8 mouse cellular contexts compared by ENCODE assay signal in genomic region chr10:117745570-117746296, GRCm38 (mm10). TPM values are rescaled to one million over a fixed set of nuclear protein-coding genes. Genes with fewer than 3 reads are reported as not detected.
DNase-seq lines count a peak whose midpoint lies in the region; ATAC-seq and TF ChIP-seq lines count a peak whose summit lies in the region.
"Not testable (repeated sequence)": the region's sequence is repeated elsewhere in the genome, so short reads cannot be mapped to it uniquely, and the experiment has no call there.

No protein-coding gene starts in this region.

- peak; percentile 16; the same call in 1 of the 2 replicates for ATAC-seq in embryonic facial prominence, embryonic 13.5 days (ENCODE audit: insufficient number of reproducible peaks, insufficient read depth, low FRiP score, low TSS enrichment, low read depth)
- ATAC-seq in heart, embryonic 11.5 days (replicated peaks; ENCODE audit: insufficient number of reproducible peaks, low FRiP score, low TSS enrichment), result peak; percentile 23; the same call in 1 of the 2 replicates
- peak; percentile 38 for ATAC-seq in intestine, embryonic 16.5 days
- peak; percentile 37 for ATAC-seq in liver, embryonic 11.5 days (replicated peaks; ENCODE audit: low FRiP score)
- peak; percentile 38 for ATAC-seq in midbrain, embryonic 14.5 days (ENCODE audit: low FRiP score, low TSS enrichment)

- H3K27me3 ChIP-seq in embryonic facial prominence, embryonic 13.5 days; heart, embryonic 11.5 days (ENCODE audit: control insufficient read depth, insufficient read depth, low read length); intestine, embryonic 16.5 days (replicated peaks; ENCODE audit: control insufficient read depth, insufficient read depth, low read length); liver, embryonic 11.5 days (replicated peaks; ENCODE audit: control insufficient read depth, insufficient read depth, low read length); midbrain, embryonic 14.5 days (ENCODE audit: control insufficient read depth, insufficient read depth, low read length); spleen, adult 2 months (ENCODE audit: control insufficient read depth, insufficient read depth, low read length): not testable (repeated sequence)

- H3K27ac ChIP-seq in embryonic facial prominence, embryonic 13.5 days, result peak overlapping the region; percentile 66; the same call in 1 of the 2 replicates
- H3K27ac ChIP-seq in heart, embryonic 11.5 days (ENCODE audit: low read depth, low read length); intestine, embryonic 16.5 days (ENCODE audit: low read length); liver, embryonic 11.5 days (ENCODE audit: low read depth, low read length); spleen, adult 2 months (ENCODE audit: insufficient read depth, low read length): not testable (repeated sequence)
- peak overlapping the region; percentile 32; the same call in 1 of the 2 replicates for H3K27ac ChIP-seq in midbrain, embryonic 14.5 days (replicated peaks; ENCODE audit: low read depth, low read length)

- H3K9ac ChIP-seq in embryonic facial prominence, embryonic 13.5 days, result peak overlapping the region; percentile 77
- H3K9ac ChIP-seq in heart, embryonic 11.5 days (ENCODE audit: low read depth, low read length), result peak overlapping the region; percentile 76
- H3K9ac ChIP-seq in intestine, embryonic 16.5 days (ENCODE audit: low read depth, low read length), result peak overlapping the region; percentile 71
- peak overlapping the region; percentile 58 for H3K9ac ChIP-seq in liver, embryonic 11.5 days (ENCODE audit: low read depth, low read length)
- H3K9ac ChIP-seq in midbrain, embryonic 14.5 days (replicated peaks; ENCODE audit: low read length), result peak overlapping the region; percentile 70

- H3K4me1 ChIP-seq in embryonic facial prominence, embryonic 13.5 days, result peaks cover 31% of the 10 kb centered on the region
- not testable (repeated sequence) for H3K4me1 ChIP-seq in heart, embryonic 11.5 days (ENCODE audit: control insufficient read depth, insufficient read depth, low read length); intestine, embryonic 16.5 days (ENCODE audit: control insufficient read depth, insufficient read depth, low read length); liver, embryonic 11.5 days (replicated peaks; ENCODE audit: control insufficient read depth, insufficient read depth, low read length); spleen, adult 2 months (ENCODE audit: control insufficient read depth, insufficient read depth, insufficient read length)
- H3K4me1 ChIP-seq in midbrain, embryonic 14.5 days (ENCODE audit: control insufficient read depth, insufficient read depth, low read length), result peaks cover 19% of the 10 kb centered on the region

- H3K36me3 ChIP-seq in embryonic facial prominence, embryonic 13.5 days, result peaks cover 29% of the 10 kb centered on the region
- not testable (repeated sequence) for H3K36me3 ChIP-seq in heart, embryonic 11.5 days (ENCODE audit: control insufficient read depth, insufficient read depth, low read length); spleen, adult 2 months (ENCODE audit: control insufficient read depth, insufficient read depth, low read length)
- peaks cover 12% of the 10 kb centered on the region for H3K36me3 ChIP-seq in intestine, embryonic 16.5 days (ENCODE audit: control insufficient read depth, insufficient read depth, low read length)
- H3K36me3 ChIP-seq in liver, embryonic 11.5 days (ENCODE audit: control insufficient read depth, insufficient read depth, low read length), result peaks cover 16% of the 10 kb centered on the region
- H3K36me3 ChIP-seq in midbrain, embryonic 14.5 days (ENCODE audit: control insufficient read depth, insufficient read depth, low read length), result peaks cover 20% of the 10 kb centered on the region

- H3K9me3 ChIP-seq in embryonic facial prominence, embryonic 13.5 days; heart, embryonic 11.5 days (replicated peaks; ENCODE audit: control insufficient read depth, low read length); intestine, embryonic 16.5 days (ENCODE audit: control insufficient read depth, low read length); liver, embryonic 11.5 days (ENCODE audit: control insufficient read depth, low read length); midbrain, embryonic 14.5 days (ENCODE audit: control insufficient read depth, low read length): not testable (repeated sequence)

- not testable (repeated sequence) for TF ChIP-seq CTCF in brain, embryonic 14.5 days (IDR thresholded peaks at IDR 0.05; ENCODE audit: borderline replicate concordance, extremely low read depth, insufficient read depth, insufficient read length); spleen, adult 2 months (IDR thresholded peaks at IDR 0.05; ENCODE audit: extremely low read depth, insufficient read depth, insufficient read length, insufficient replicate concordance)

- not testable (repeated sequence) for TF ChIP-seq POLR2A in brain, embryonic 14.5 days (IDR thresholded peaks at IDR 0.05; ENCODE audit: borderline replicate concordance, extremely low read depth, insufficient read depth, insufficient read length, poor library complexity, severe bottlenecking); spleen, adult 2 months (IDR thresholded peaks at IDR 0.05; ENCODE audit: low read depth, low read length)

- peak overlapping the region; percentile 60 for H3K4me3 ChIP-seq in embryonic facial prominence, embryonic 13.5 days
- peak overlapping the region; percentile 55 for H3K4me3 ChIP-seq in heart, embryonic 11.5 days (ENCODE audit: low read depth, low read length)
- peak overlapping the region; percentile 62 for H3K4me3 ChIP-seq in intestine, embryonic 16.5 days (ENCODE audit: low read length)
- H3K4me3 ChIP-seq in liver, embryonic 11.5 days (ENCODE audit: low read depth, low read length), result peak overlapping the region; percentile 55
- H3K4me3 ChIP-seq in midbrain, embryonic 14.5 days (replicated peaks; ENCODE audit: low read depth, low read length), result peak overlapping the region; percentile 61
- peak overlapping the region; percentile 52; the same call in 1 of the 2 replicates for H3K4me3 ChIP-seq in spleen, adult 2 months (ENCODE audit: extremely low read depth, insufficient read depth, insufficient read length)

- H3K4me2 ChIP-seq in embryonic facial prominence, embryonic 13.5 days, result peak overlapping the region; percentile 79
- peak overlapping the region; percentile 90 for H3K4me2 ChIP-seq in heart, embryonic 11.5 days
- H3K4me2 ChIP-seq in intestine, embryonic 16.5 days (ENCODE audit: low read depth, low read length), result peak overlapping the region; percentile 81
- H3K4me2 ChIP-seq in liver, embryonic 11.5 days, result peak overlapping the region; percentile 91
- H3K4me2 ChIP-seq in midbrain, embryonic 14.5 days (ENCODE audit: low read length), result peak overlapping the region; percentile 72

- 1% methylated on average over 25 of the region's 46 CpGs for WGBS in embryonic facial prominence, embryonic 13.5 days
- WGBS in heart, embryonic 11.5 days (ENCODE audit: insufficient replicate concordance), result under 1% methylated on average over 16 of the region's 46 CpGs
- WGBS in intestine, embryonic 16.5 days, result under 1% methylated on average over 19 of the region's 46 CpGs
- 1% methylated on average over 20 of the region's 46 CpGs for WGBS in liver, embryonic 11.5 days
- WGBS in midbrain, embryonic 14.5 days, result 2% methylated on average over 18 of the region's 46 CpGs
- 4% methylated on average over 21 of the region's 46 CpGs for WGBS in spleen, adult 2 months

- DNase-seq in A20 (ENCODE audit: low read depth, low spot score), result peak; percentile 45
- DNase-seq in brain, embryonic 14.5 days (ENCODE audit: low read depth), result peak; percentile 41
- not testable (repeated sequence) for DNase-seq in liver, embryonic 11.5 days (ENCODE audit: low spot score); spleen, adult 2 months (ENCODE audit: low read depth in 1 of 2, low spot score in 2 of 2)
- DNase-seq in midbrain, embryonic 14.5 days, result peak; percentile 55

RNA-seq across cellular contexts. Expression of gene Slc35e3, which starts 0.4 kb away (rescaled TPM):
- 31.8 and 35.5 TPM in 2 replicates for polyA plus RNA-seq in brain, embryonic 14.5 days (2012; rRNA removed)
- 34.0 and 37.0 TPM in 2 replicates for polyA plus RNA-seq in embryonic facial prominence, embryonic 13.5 days (2015; fragmentation: Nextera tagmentation; extraction: Ambion mirVana)
- 6.9 and 9.4 TPM in 2 replicates for polyA plus RNA-seq in heart, embryonic 11.5 days (2014; fragmentation: Nextera tagmentation; extraction: Ambion mirVana)
- 8.5 and 10.1 TPM in 2 replicates for polyA plus RNA-seq in intestine, embryonic 16.5 days (2015; fragmentation: Nextera tagmentation; extraction: Ambion mirVana)
- 7.1 and 7.2 TPM in 2 replicates for polyA plus RNA-seq in liver, embryonic 11.5 days (2014; fragmentation: Nextera tagmentation; extraction: Ambion mirVana)
- polyA plus RNA-seq in midbrain, embryonic 14.5 days (2014; fragmentation: Nextera tagmentation; extraction: Ambion mirVana), result 22.5 and 26.5 TPM in 2 replicates
- 5.6 and 7.4 TPM in 2 replicates for polyA plus RNA-seq in spleen, adult 2 months (2012; rRNA removed)

RNA-seq across cellular contexts. Expression of gene Mdm2, which starts 35.2 kb away (rescaled TPM):
- polyA plus RNA-seq in brain, embryonic 14.5 days (2012; rRNA removed), result 61.4 and 70.6 TPM in 2 replicates
- 49.3 and 50.2 TPM in 2 replicates for polyA plus RNA-seq in embryonic facial prominence, embryonic 13.5 days (2015; fragmentation: Nextera tagmentation; extraction: Ambion mirVana)
- polyA plus RNA-seq in heart, embryonic 11.5 days (2014; fragmentation: Nextera tagmentation; extraction: Ambion mirVana), result 54.7 and 62.2 TPM in 2 replicates
- polyA plus RNA-seq in intestine, embryonic 16.5 days (2015; fragmentation: Nextera tagmentation; extraction: Ambion mirVana), result 30.8 and 32.4 TPM in 2 replicates
- polyA plus RNA-seq in liver, embryonic 11.5 days (2014; fragmentation: Nextera tagmentation; extraction: Ambion mirVana), result 56.0 and 56.7 TPM in 2 replicates
- polyA plus RNA-seq in midbrain, embryonic 14.5 days (2014; fragmentation: Nextera tagmentation; extraction: Ambion mirVana), result 49.0 and 57.3 TPM in 2 replicates
- polyA plus RNA-seq in spleen, adult 2 months (2012; rRNA removed), result 37.2 and 52.6 TPM in 2 replicates

RNA-seq across cellular contexts. Expression of gene Nup107, which starts 46.8 kb away (rescaled TPM):
- 29.6 and 39.0 TPM in 2 replicates for polyA plus RNA-seq in brain, embryonic 14.5 days (2012; rRNA removed)
- 60.6 and 77.4 TPM in 2 replicates for polyA plus RNA-seq in embryonic facial prominence, embryonic 13.5 days (2015; fragmentation: Nextera tagmentation; extraction: Ambion mirVana)
- 56.3 and 68.9 TPM in 2 replicates for polyA plus RNA-seq in heart, embryonic 11.5 days (2014; fragmentation: Nextera tagmentation; extraction: Ambion mirVana)
- 42.0 and 48.8 TPM in 2 replicates for polyA plus RNA-seq in intestine, embryonic 16.5 days (2015; fragmentation: Nextera tagmentation; extraction: Ambion mirVana)
- 102 and 120 TPM in 2 replicates for polyA plus RNA-seq in liver, embryonic 11.5 days (2014; fragmentation: Nextera tagmentation; extraction: Ambion mirVana)
- 29.0 and 45.2 TPM in 2 replicates for polyA plus RNA-seq in midbrain, embryonic 14.5 days (2014; fragmentation: Nextera tagmentation; extraction: Ambion mirVana)
- 5.8 and 6.0 TPM in 2 replicates for polyA plus RNA-seq in spleen, adult 2 months (2012; rRNA removed)
